Mouse (Mus musculus) embryonic facial prominence, embryonic 11.5 days (tissue): ENCODE results near the gene Sbk1. TPM values are rescaled to one million over a fixed set of nuclear protein-coding genes. Genes with fewer than 3 reads are reported as not detected.
"Not testable (repeated sequence)": the region's sequence is repeated elsewhere in the genome, so short reads cannot be mapped to it uniquely, and the experiment has no call there.

Experiments used
- ATAC-seq: fragments of 200-750 bp; cut with Nextera tagmentation; replicated peaks from 2 replicates; pipeline ENCODE4 v1.8.0; 2017; ENCODE audit warnings: low read depth; ENCODE audit not compliant: insufficient number of reproducible peaks, low FRiP score, low TSS enrichment
- DNase-seq: peaks from one replicate; pipeline ENCODE4 v3.0.0-alpha.2; 2015; ENCODE audit warnings: low spot score
- H3K27ac ChIP-seq: fragments of 300-500 bp; sonication (generic); replicated peaks from 2 replicates; pipeline ENCODE4 v1.5.1; 2014; ENCODE audit warnings: mild to moderate bottlenecking, low read depth, low read length, control low read depth
- H3K27me3 ChIP-seq: fragments of 300-500 bp; sonication (generic); 2 replicates; pipeline ENCODE4 v1.6.1; 2014; ENCODE audit warnings: mild to moderate bottlenecking, low read length, moderate library complexity, mixed read lengths; ENCODE audit not compliant: control insufficient read depth, insufficient read depth
- H3K36me3 ChIP-seq: fragments of 300-500 bp; sonication (generic); replicated peaks from 2 replicates; pipeline ENCODE4 v1.6.1; 2014; ENCODE audit warnings: low read depth, mild to moderate bottlenecking, low read length, moderate library complexity, mixed read lengths; ENCODE audit not compliant: control insufficient read depth, insufficient read depth
- H3K4me1 ChIP-seq: fragments of 300-500 bp; sonication (generic); 2 replicates; pipeline ENCODE4 v1.6.1; 2014; ENCODE audit warnings: low read length, mixed read lengths; ENCODE audit not compliant: control insufficient read depth, insufficient read depth
- H3K4me2 ChIP-seq: fragments of 300-500 bp; sonication (generic); 2 replicates; pipeline ENCODE4 v1.6.1; 2014; ENCODE audit warnings: low read depth, mild to moderate bottlenecking, control low read depth, low read length, moderate library complexity
- H3K4me3 ChIP-seq: fragments of 300-500 bp; sonication (generic); 2 replicates; pipeline ENCODE4 v1.5.1; 2014; ENCODE audit warnings: low read depth, low read length, control low read depth
- H3K9ac ChIP-seq: fragments of 300-500 bp; sonication (generic); replicated peaks from 2 replicates; pipeline ENCODE4 v1.6.1; 2014; ENCODE audit warnings: mild to moderate bottlenecking, control low read depth, low read length
- H3K9me3 ChIP-seq: fragments of 300-500 bp; sonication (generic); replicated peaks from 2 replicates; pipeline ENCODE4 v1.6.1; 2016; ENCODE audit warnings: mild to moderate bottlenecking, low read length, inconsistent platforms, mixed read lengths; ENCODE audit not compliant: control insufficient read depth
- WGBS: fragments of 180-500 bp; shearing (Covaris S2); extraction: QIAGEN DNeasy Blood & Tissue Kit; methylation state at CpG from one replicate; pipeline ENCODE4 v1.1.7; 2014; 5-methylcytosine and 5-hydroxymethylcytosine counted together
- polyA plus RNA-seq: library from polyadenylated mRNA; unstranded; fragments of >200 nt; fragmentation: Nextera tagmentation; extraction: Ambion mirVana; gene quantifications from 2 replicates; pipeline ENCODE4 v1.2.1, GENCODE M21; 2014

The Sbk1 gene
- polyA plus RNA-seq, 1 experiment from 2014 or later, result 88.3 TPM

- no peak overlapping the region for H3K27ac ChIP-seq
Measured at GRCm38 (mm10) chr7:126291681-126292545, 19.5 kb downstream of the Sbk1 start.

GRCm38 (mm10) chr7:126293091-126293490, 20.7 kb downstream of the Sbk1 start:
- WGBS, result 77% methylated on average over 4 of the region's 4 CpGs
- Histone ChIP-seq H3K4me3 (no peak overlapping the region), H3K4me2 (no peak overlapping the region), H3K4me1 (no peaks in the 10 kb centered on the region), H3K27me3 (no peaks in the 10 kb centered on the region), H3K27ac (no peak overlapping the region), H3K9ac (no peak overlapping the region), H3K36me3 (peaks cover 19% of the 10 kb centered on the region), H3K9me3 (no peaks in the 10 kb centered on the region)
- no peak for DNase-seq
- ATAC-seq, result no peak; the same call in 1 of the 2 replicates

More at GRCm38 (mm10) chr7:126291681-126292545, 19.5 kb downstream of the Sbk1 start:
- no peak for DNase-seq
- ATAC-seq, result no peak
- no peaks in the 10 kb centered on the region for H3K27me3 ChIP-seq
- H3K4me3 ChIP-seq, result no peak overlapping the region
- peaks cover 19% of the 10 kb centered on the region for H3K36me3 ChIP-seq
- no peak overlapping the region for H3K4me2 ChIP-seq
- no peak overlapping the region for H3K9ac ChIP-seq
- H3K4me1 ChIP-seq, result no peaks in the 10 kb centered on the region
- H3K9me3 ChIP-seq, result no peaks in the 10 kb centered on the region
- WGBS, result 87% methylated on average over 72 of the region's 72 CpGs

GRCm38 (mm10) chr7:126297579-126298460, 25.4 kb downstream of the Sbk1 start:
- peaks cover 6% of the 10 kb centered on the region for H3K36me3 ChIP-seq
- H3K4me3 ChIP-seq, result no peak overlapping the region
- 73% methylated on average over 8 of the region's 8 CpGs for WGBS
- H3K27ac ChIP-seq, result no peak overlapping the region
- H3K9me3 ChIP-seq, result no peaks in the 10 kb centered on the region
- H3K4me1 ChIP-seq, result no peaks in the 10 kb centered on the region
- DNase-seq (peak; percentile 67), ATAC-seq (no peak)
- no peak overlapping the region for H3K4me2 ChIP-seq
- no peak overlapping the region for H3K9ac ChIP-seq
- H3K27me3 ChIP-seq, result no peaks in the 10 kb centered on the region

- 71% methylated on average over 4 of the region's 4 CpGs for WGBS
- H3K27me3 ChIP-seq, result no peaks in the 10 kb centered on the region
- H3K4me3 ChIP-seq, result no peak overlapping the region
- H3K4me1 ChIP-seq, result no peaks in the 10 kb centered on the region
- DNase-seq, result no peak
- ATAC-seq, result no peak
- H3K9ac ChIP-seq, result no peak overlapping the region
- H3K4me2 ChIP-seq, result no peak overlapping the region
- no peak overlapping the region for H3K27ac ChIP-seq
- H3K9me3 ChIP-seq, result no peaks in the 10 kb centered on the region
- no peaks in the 10 kb centered on the region; the same call in 1 of the 2 replicates for H3K36me3 ChIP-seq
Measured at GRCm38 (mm10) chr7:126298856-126299255, 26.4 kb downstream of the Sbk1 start.

DNA sequence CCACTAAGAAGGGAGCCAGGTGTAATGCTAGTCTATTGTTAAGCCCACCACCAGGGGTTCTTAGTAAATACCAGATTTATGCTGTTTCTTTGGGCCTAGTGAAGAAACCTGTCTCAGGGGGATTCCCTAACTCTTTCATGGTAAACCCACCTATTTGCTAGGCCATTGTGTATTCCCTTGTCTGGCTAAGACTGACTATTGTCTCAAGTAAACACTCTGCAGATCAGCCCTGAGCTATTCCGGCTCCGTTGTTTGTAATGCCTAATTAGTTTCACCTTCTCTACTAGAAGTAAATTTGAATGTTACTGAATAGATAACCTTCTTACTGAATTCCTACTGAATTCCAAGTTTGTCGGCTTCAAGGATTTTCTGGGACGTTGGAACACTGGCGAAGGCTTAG, 29.4 kb downstream of the Sbk1 start:
- not testable (repeated sequence) for H3K4me1 ChIP-seq, H3K4me2 ChIP-seq, H3K27me3 ChIP-seq, H3K27ac ChIP-seq, ATAC-seq, H3K9me3 ChIP-seq, DNase-seq, H3K36me3 ChIP-seq, H3K9ac ChIP-seq, H3K4me3 ChIP-seq
- WGBS, result 87% methylated on average over 5 of the region's 5 CpGs

GRCm38 (mm10) chr7:126311822-126312221, 39.4 kb downstream of the Sbk1 start:
- ATAC-seq (no peak), DNase-seq (no peak)
- WGBS, result 87% methylated on average over 4 of the region's 4 CpGs
- no peaks in the 10 kb centered on the region for H3K36me3 ChIP-seq
- H3K27me3 ChIP-seq, result no peaks in the 10 kb centered on the region
- H3K9ac ChIP-seq, result no peak overlapping the region
- no peaks in the 10 kb centered on the region for H3K9me3 ChIP-seq
- H3K27ac ChIP-seq, result no peak overlapping the region
- no peak overlapping the region for H3K4me2 ChIP-seq
- no peak overlapping the region for H3K4me3 ChIP-seq
- H3K4me1 ChIP-seq, result no peaks in the 10 kb centered on the region

GRCm38 (mm10) chr7:126313309-126313708, 40.9 kb downstream of the Sbk1 start:
- no peaks in the 10 kb centered on the region for H3K27me3 ChIP-seq
- WGBS, result 45% methylated on average over 5 of the region's 5 CpGs
- no peaks in the 10 kb centered on the region for H3K36me3 ChIP-seq
- no peak for ATAC-seq
- no peak for DNase-seq
- H3K4me2 ChIP-seq, result no peak overlapping the region
- no peak overlapping the region for H3K9ac ChIP-seq
- H3K9me3 ChIP-seq, result no peaks in the 10 kb centered on the region
- H3K4me1 ChIP-seq, result no peaks in the 10 kb centered on the region
- H3K27ac ChIP-seq, result no peak overlapping the region
- H3K4me3 ChIP-seq, result no peak overlapping the region

- ATAC-seq (no peak), DNase-seq (no peak)
- Histone ChIP-seq H3K9me3 (no peaks in the 10 kb centered on the region), H3K36me3 (no peaks in the 10 kb centered on the region), H3K27ac (no peak overlapping the region), H3K9ac (no peak overlapping the region), H3K4me3 (no peak overlapping the region), H3K4me2 (no peak overlapping the region), H3K4me1 (no peaks in the 10 kb centered on the region), H3K27me3 (no peaks in the 10 kb centered on the region)
- WGBS, result 68% methylated on average over 8 of the region's 8 CpGs
Measured at GRCm38 (mm10) chr7:126314273-126314672, 41.9 kb downstream of the Sbk1 start.
